Mouse (Mus musculus) stomach, embryonic 16.5 days (tissue): ENCODE measurements around the gene Csdc2. TPM values are rescaled to one million over a fixed set of nuclear protein-coding genes. Genes with fewer than 3 reads are reported as not detected.
A peak's percentile ranks its signal among the peaks of the same experiment; 100 is the strongest.

Experiments used
- ATAC-seq: fragments of 200-750 bp; cut with Nextera tagmentation; 2 replicates; pipeline ENCODE4 v1.8.0; 2017; ENCODE audit warnings: moderate number of reproducible peaks, moderate TSS enrichment; ENCODE audit not compliant: insufficient read depth, low FRiP score
- H3K27ac ChIP-seq: fragments of 300-500 bp; sonication (generic); 2 replicates; pipeline ENCODE4 v1.5.1; 2014; ENCODE audit warnings: low read length
- H3K27me3 ChIP-seq: fragments of 300-500 bp; sonication (generic); 2 replicates; pipeline ENCODE4 v1.6.1; 2014; ENCODE audit warnings: low read length, control low read depth, mixed read lengths; ENCODE audit not compliant: control insufficient read depth, insufficient read depth
- H3K36me3 ChIP-seq: fragments of 300-500 bp; sonication (generic); 2 replicates; pipeline ENCODE4 v1.6.1; 2014; ENCODE audit warnings: low read length; ENCODE audit not compliant: control insufficient read depth, insufficient read depth
- H3K4me1 ChIP-seq: fragments of 300-500 bp; sonication (generic); 2 replicates; pipeline ENCODE4 v1.6.1; 2014; ENCODE audit warnings: low read length, control low read depth, mixed read lengths; ENCODE audit not compliant: control insufficient read depth, insufficient read depth
- H3K4me2 ChIP-seq: fragments of 300-500 bp; sonication (generic); 2 replicates; pipeline ENCODE4 v1.6.1; 2014; ENCODE audit warnings: low read depth, low read length, mixed read lengths
- H3K4me3 ChIP-seq: fragments of 300-500 bp; sonication (generic); replicated peaks from 2 replicates; pipeline ENCODE4 v1.5.1; 2014; ENCODE audit warnings: mild to moderate bottlenecking, low read length
- H3K9ac ChIP-seq: fragments of 300-500 bp; sonication (generic); 2 replicates; pipeline ENCODE4 v1.6.1; 2014; ENCODE audit warnings: low read length
- H3K9me3 ChIP-seq: fragments of 300-500 bp; sonication (generic); replicated peaks from 2 replicates; pipeline ENCODE4 v1.6.1; 2016; ENCODE audit warnings: low read length, control low read depth; ENCODE audit not compliant: control insufficient read depth
- WGBS: fragments of 180-500 bp; shearing (Covaris S2); extraction: QIAGEN DNeasy Blood & Tissue Kit; methylation state at CpG from one replicate; pipeline ENCODE4 v1.1.7; 2014; 5-methylcytosine and 5-hydroxymethylcytosine counted together
- polyA plus RNA-seq: library from polyadenylated mRNA; unstranded; fragments of >200 nt; fragmentation: Nextera tagmentation; extraction: Ambion mirVana; gene quantifications from 2 replicates; pipeline ENCODE4 v1.2.1, GENCODE M21; 2015

The Csdc2 gene
- polyA plus RNA-seq, 1 experiment from 2014 or later: 17.1 TPM

- ATAC-seq: no peak
- 81% methylated on average over 3 of the region's 3 CpGs for WGBS
Observed at GRCm38 (mm10) chr15:81987646-81988045, 51.1 kb downstream of the Csdc2 start, which contains the start of gene Xrcc6. Gene Xrcc6, plus strand, starts transcription at chr15:81987835.

GRCm38 (mm10) chr15:81989371-81990062 is 53.0 kb downstream of the Csdc2 start:
- no peak overlapping the region for H3K4me3 ChIP-seq
- H3K27me3 ChIP-seq: no peaks in the 10 kb centered on the region
- no peak overlapping the region for H3K27ac ChIP-seq
- no peaks in the 10 kb centered on the region for H3K36me3 ChIP-seq
- no peaks in the 10 kb centered on the region for H3K9me3 ChIP-seq
- H3K4me2 ChIP-seq: no peak overlapping the region
- ATAC-seq: peak; percentile 66; the same call in 1 of the 2 replicates
- 0 out of 2 replicates have a peak overlapping the region, but pooled peaks have one; percentile 51 for H3K9ac ChIP-seq
- 37% methylated on average over 11 of the region's 11 CpGs for whole genome bisulfite sequencing
- H3K4me1 ChIP-seq: no peaks in the 10 kb centered on the region

More at GRCm38 (mm10) chr15:81987646-81988045, 51.1 kb downstream of the Csdc2 start, which contains the start of gene Xrcc6:
- no peaks in the 10 kb centered on the region for H3K4me1 ChIP-seq
- no peaks in the 10 kb centered on the region for H3K36me3 ChIP-seq
- H3K9ac ChIP-seq: no peak within 1 kb of the TSS
- no peaks in the 10 kb centered on the region for H3K27me3 ChIP-seq
- no peak within 1 kb of the TSS for H3K4me3 ChIP-seq
- H3K27ac ChIP-seq: no peak within 1 kb of the TSS
- H3K9me3 ChIP-seq: no peaks in the 10 kb centered on the region
- H3K4me2 ChIP-seq: no peak within 1 kb of the TSS

GRCm38 (mm10) chr15:81990549-81990948 is 54.0 kb downstream of the Csdc2 start:
- H3K27me3 ChIP-seq: no peaks in the 10 kb centered on the region
- H3K9me3 ChIP-seq: no peaks in the 10 kb centered on the region
- no peak overlapping the region for H3K9ac ChIP-seq
- ATAC-seq: peak; percentile 49; the same call in 1 of the 2 replicates
- no peak overlapping the region for H3K4me3 ChIP-seq
- H3K4me1 ChIP-seq: no peaks in the 10 kb centered on the region
- H3K4me2 ChIP-seq: no peak overlapping the region
- 36% methylated on average over 7 of the region's 7 CpGs for WGBS
- no peak overlapping the region for H3K27ac ChIP-seq
- no peaks in the 10 kb centered on the region for H3K36me3 ChIP-seq

GRCm38 (mm10) chr15:81993992-81994391 is 57.4 kb downstream of the Csdc2 start:
- no peaks in the 10 kb centered on the region for H3K36me3 ChIP-seq
- no peak overlapping the region for H3K27ac ChIP-seq
- no peak overlapping the region for H3K9ac ChIP-seq
- H3K4me1 ChIP-seq: no peaks in the 10 kb centered on the region
- no peak for ATAC-seq
- no peaks in the 10 kb centered on the region for H3K27me3 ChIP-seq
- WGBS: 73% methylated on average over 6 of the region's 6 CpGs
- no peak overlapping the region for H3K4me3 ChIP-seq
- no peak overlapping the region for H3K4me2 ChIP-seq
- H3K9me3 ChIP-seq: no peaks in the 10 kb centered on the region

Other genes starting within 250 kb of the Csdc2 start
- 2.2 and 2.7 TPM in 2 replicates for gene Chadl, start 239.5 kb upstream of the Csdc2 start, polyA plus RNA-seq
- gene Zc3h7b, start 191.7 kb upstream of the Csdc2 start, polyA plus RNA-seq: 21.5 and 23.9 TPM in 2 replicates
- gene Rangap1, start 191.2 kb upstream of the Csdc2 start, polyA plus RNA-seq: 95.8 and 98.5 TPM in 2 replicates
- 21.0 and 24.6 TPM in 2 replicates for gene Tef, start 134.3 kb upstream of the Csdc2 start, polyA plus RNA-seq
- gene Tob2, start 78.0 kb upstream of the Csdc2 start, polyA plus RNA-seq: 30.0 and 31.7 TPM in 2 replicates
- gene Phf5a, start 64.8 kb upstream of the Csdc2 start, polyA plus RNA-seq: 112 and 120 TPM in 2 replicates
- 190 and 200 TPM in 2 replicates for gene Aco2, start 64.5 kb upstream of the Csdc2 start, polyA plus RNA-seq
- gene Polr3h, start 10.5 kb upstream of the Csdc2 start, polyA plus RNA-seq: 58.6 and 70.1 TPM in 2 replicates
- 31.5 and 32.9 TPM in 2 replicates for gene Pmm1, start 24.2 kb downstream of the Csdc2 start, polyA plus RNA-seq
- not detected in 2 replicates for gene 1700029P11Rik, start 43.8 kb downstream of the Csdc2 start, polyA plus RNA-seq
- gene Xrcc6, start 51.1 kb downstream of the Csdc2 start, polyA plus RNA-seq: 71.9 and 72.2 TPM in 2 replicates
- 18.6 and 19.8 TPM in 2 replicates for gene Desi1, start 97.1 kb downstream of the Csdc2 start, polyA plus RNA-seq
- 209 and 251 TPM in 2 replicates for gene Snu13, start 110.8 kb downstream of the Csdc2 start, polyA plus RNA-seq
- gene 4930407I10Rik, start 122.4 kb downstream of the Csdc2 start, polyA plus RNA-seq: not detected in 2 replicates
- gene Mei1, start 133.2 kb downstream of the Csdc2 start, polyA plus RNA-seq: 0.03 TPM in 1 of 2 replicates, not detected in the other
- gene Ccdc134, start 191.2 kb downstream of the Csdc2 start, polyA plus RNA-seq: 15.9 and 17.2 TPM in 2 replicates
- 161 and 169 TPM in 2 replicates for gene Srebf2, start 210.4 kb downstream of the Csdc2 start, polyA plus RNA-seq